Mouse (Mus musculus) hindbrain, embryonic 15.5 days (tissue): ENCODE data around the gene Olfr285. TPM values are rescaled to one million over a fixed set of nuclear protein-coding genes. Genes with fewer than 3 reads are reported as not detected.

Source experiments
- ATAC-seq: fragments of 200-750 bp; cut with Nextera tagmentation; 2 replicates; pipeline ENCODE4 v1.8.0; 2017; ENCODE audit warnings: low read depth, moderate number of reproducible peaks, moderate TSS enrichment; ENCODE audit not compliant: low FRiP score
- H3K27ac ChIP-seq: fragments of 300-500 bp; sonication (generic); replicated peaks from 2 replicates; pipeline ENCODE4 v1.5.1; 2015; ENCODE audit warnings: mild to moderate bottlenecking, inconsistent platforms
- H3K27me3 ChIP-seq: fragments of 300-500 bp; sonication (generic); 2 replicates; pipeline ENCODE4 v1.6.1; 2015; ENCODE audit warnings: control low read depth, inconsistent platforms
- H3K36me3 ChIP-seq: fragments of 300-500 bp; sonication (generic); 2 replicates; pipeline ENCODE4 v1.6.1; 2015; ENCODE audit warnings: control low read depth, inconsistent platforms
- H3K4me1 ChIP-seq: fragments of 300-500 bp; sonication (generic); replicated peaks from 2 replicates; pipeline ENCODE4 v1.6.1; 2015; ENCODE audit warnings: control low read depth, inconsistent platforms
- H3K4me2 ChIP-seq: fragments of 300-500 bp; sonication (generic); 2 replicates; pipeline ENCODE4 v1.6.1; 2015; ENCODE audit warnings: moderate library complexity, mild to moderate bottlenecking, inconsistent platforms
- H3K4me3 ChIP-seq: fragments of 300-500 bp; sonication (generic); 2 replicates; pipeline ENCODE4 v1.5.1; 2015; ENCODE audit warnings: mild to moderate bottlenecking, inconsistent platforms
- H3K9ac ChIP-seq: fragments of 300-500 bp; sonication (generic); 2 replicates; pipeline ENCODE4 v1.6.1; 2015; ENCODE audit warnings: inconsistent platforms
- H3K9me3 ChIP-seq: fragments of 300-500 bp; sonication (generic); 2 replicates; pipeline ENCODE4 v1.6.1; 2016; ENCODE audit warnings: control low read depth, inconsistent platforms
- WGBS: fragments of 180-500 bp; shearing (Covaris S2); methylation state at CpG from one replicate; pipeline ENCODE4 v1.1.7; 2015; 5-methylcytosine and 5-hydroxymethylcytosine counted together
- polyA plus RNA-seq: library from polyadenylated mRNA; unstranded; fragments of >200 nt; fragmentation: Nextera tagmentation; extraction: Ambion mirVana; gene quantifications from 2 replicates; pipeline ENCODE4 v1.2.1, GENCODE M21; 2015

Gene Olfr285
- not detected in 2 replicates for polyA plus RNA-seq

DNA sequence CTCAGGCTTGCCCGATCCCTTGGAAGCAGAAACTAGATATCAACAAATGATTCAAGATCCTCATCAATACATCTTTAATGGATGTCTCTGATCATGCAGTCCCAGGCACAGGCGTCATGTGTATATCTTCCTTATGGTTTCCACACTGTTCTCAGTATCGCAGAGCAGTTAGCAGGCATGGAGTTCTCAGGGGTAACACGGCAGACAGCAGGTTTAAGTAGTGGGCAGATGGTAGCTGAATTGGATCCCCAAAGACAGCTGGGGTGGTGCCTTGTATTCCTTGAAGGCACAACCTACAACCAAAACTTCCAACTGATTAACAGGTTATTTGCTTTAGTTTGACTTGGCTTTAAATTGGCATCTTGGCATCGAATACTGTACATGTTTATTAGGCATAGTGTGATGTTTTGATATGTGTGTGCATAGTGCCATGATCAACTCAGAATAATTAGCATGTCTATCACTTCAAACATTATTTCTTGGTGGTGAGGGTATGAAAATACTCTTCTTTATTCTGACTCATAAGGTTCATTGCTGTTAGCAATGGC is at the start of gene Olfr285:
Gene Olfr285 (minus strand): TSS at position 177 of the 548 bp plus-strand sequence.
- WGBS: 91% methylated on average over 5 of the region's 5 CpGs
- H3K27ac ChIP-seq: no peak within 1 kb of the TSS

DNA sequence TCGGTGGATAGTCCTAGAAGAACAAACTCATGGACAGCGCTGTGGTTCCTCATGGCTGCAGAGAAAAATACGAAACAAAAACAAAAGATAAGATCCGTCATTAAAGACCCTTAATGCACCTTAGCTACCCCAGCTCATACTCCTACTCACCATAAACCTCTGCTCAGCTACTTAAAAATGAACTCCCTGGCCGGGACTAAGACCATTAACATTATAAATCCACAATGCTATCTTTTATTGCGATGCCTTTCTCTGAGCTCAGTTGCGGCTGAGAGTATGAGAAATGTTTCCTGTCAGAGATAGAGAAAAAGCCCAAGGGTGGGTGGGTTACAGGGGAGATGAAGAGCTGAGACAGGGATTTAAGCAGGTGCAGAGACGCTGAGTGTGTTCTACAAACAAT is 23.7 kb upstream of the Olfr285 start, which contains the start of gene Olfr284:
Gene Olfr284 (minus strand): TSS at position 101 of the 400 bp plus-strand sequence.
- Histone ChIP-seq H3K36me3 (no peaks in the 10 kb centered on the region), H3K9me3 (no peaks in the 10 kb centered on the region), H3K4me1 (no peaks in the 10 kb centered on the region), H3K4me2 (no peak within 1 kb of the TSS), H3K9ac (no peak within 1 kb of the TSS), H3K27ac (no peak within 1 kb of the TSS), H3K4me3 (no peak within 1 kb of the TSS), H3K27me3 (no peaks in the 10 kb centered on the region)
- no peak for ATAC-seq
- 86% methylated on average over 8 of the region's 8 CpGs for WGBS

More for the DNA sequence above, at the start of gene Olfr285:
- no peak within 1 kb of the TSS for H3K4me3 ChIP-seq
- H3K9me3 ChIP-seq: no peaks in the 10 kb centered on the region
- H3K27me3 ChIP-seq: no peaks in the 10 kb centered on the region
- ATAC-seq: no peak
- H3K36me3 ChIP-seq: no peaks in the 10 kb centered on the region
- H3K4me2 ChIP-seq: no peak within 1 kb of the TSS
- H3K9ac ChIP-seq: no peak within 1 kb of the TSS
- H3K4me1 ChIP-seq: no peaks in the 10 kb centered on the region

GRCm38 (mm10) chr15:98315703-98316102 is 1.4 kb downstream of the Olfr285 start:
- H3K27me3 ChIP-seq: no peaks in the 10 kb centered on the region
- no peaks in the 10 kb centered on the region for H3K9me3 ChIP-seq
- 52% methylated on average over 6 of the region's 6 CpGs for WGBS
- H3K4me3 ChIP-seq: no peak overlapping the region
- ATAC-seq: no peak
- no peaks in the 10 kb centered on the region for H3K36me3 ChIP-seq
- no peak overlapping the region for H3K9ac ChIP-seq
- no peak overlapping the region for H3K27ac ChIP-seq
- H3K4me1 ChIP-seq: no peaks in the 10 kb centered on the region
- no peak overlapping the region for H3K4me2 ChIP-seq

GRCm38 (mm10) chr15:98295628-98296551 is 21.3 kb downstream of the Olfr285 start, which contains the start of gene Zfp641:
TSS of gene Zfp641 (minus strand) at chr15:98296161.
- Histone ChIP-seq H3K27me3 (no peaks in the 10 kb centered on the region), H3K4me1 (peaks cover 12% of the 10 kb centered on the region), H3K4me3 (peak within 1 kb of the TSS; percentile 78), H3K27ac (peak within 1 kb of the TSS; percentile 60; the same call in 1 of the 2 replicates), H3K9ac (peak within 1 kb of the TSS; percentile 75), H3K9me3 (no peaks in the 10 kb centered on the region), H3K36me3 (0 out of 2 replicates have a peak, but pooled peaks cover 4% of the 10 kb centered on the region), H3K4me2 (peak within 1 kb of the TSS; percentile 83)
- ATAC-seq: peak; percentile 88
- 4% methylated on average over 36 of the region's 60 CpGs for WGBS

- H3K27ac ChIP-seq: no peak overlapping the region
- peaks cover 12% of the 10 kb centered on the region for H3K4me1 ChIP-seq
- H3K9ac ChIP-seq: no peak overlapping the region
- H3K9me3 ChIP-seq: no peaks in the 10 kb centered on the region
- ATAC-seq: no peak
- no peaks in the 10 kb centered on the region for H3K27me3 ChIP-seq
- WGBS: 92% methylated on average over 8 of the region's 8 CpGs
- no peak overlapping the region for H3K4me2 ChIP-seq
- H3K4me3 ChIP-seq: no peak overlapping the region
- H3K36me3 ChIP-seq: peaks cover 18% of the 10 kb centered on the region
Observed at GRCm38 (mm10) chr15:98293651-98294050, 23.5 kb downstream of the Olfr285 start.

DNA sequence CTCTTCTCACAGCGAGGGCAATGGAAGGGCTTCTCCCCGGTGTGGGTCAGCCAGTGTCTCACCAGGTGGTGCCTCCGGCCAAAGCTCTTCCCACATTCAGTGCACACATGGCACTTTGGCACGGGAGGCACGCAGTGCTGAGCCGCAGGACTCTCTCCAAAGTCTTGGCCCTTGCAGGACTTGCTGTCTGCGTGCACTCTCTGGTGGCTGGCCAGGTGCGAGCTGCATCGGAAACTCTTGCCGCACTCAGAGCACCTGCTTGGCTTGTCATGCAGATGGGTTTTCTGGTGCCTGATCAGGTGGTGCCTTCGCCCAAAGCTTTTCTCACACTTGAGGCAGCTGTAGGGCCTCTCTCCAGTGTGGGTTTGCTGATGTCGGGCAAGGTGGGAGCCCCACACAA is 28.6 kb downstream of the Olfr285 start:
- ATAC-seq: no peak
- Histone ChIP-seq H3K9ac (no peak overlapping the region), H3K27me3 (no peaks in the 10 kb centered on the region), H3K36me3 (peaks cover 25% of the 10 kb centered on the region), H3K27ac (no peak overlapping the region), H3K4me2 (no peak overlapping the region), H3K4me3 (no peak overlapping the region), H3K9me3 (no peaks in the 10 kb centered on the region), H3K4me1 (no peaks in the 10 kb centered on the region)
- 79% methylated on average over 12 of the region's 12 CpGs for WGBS

- H3K27ac ChIP-seq: no peak overlapping the region
- no peak for ATAC-seq
- no peaks in the 10 kb centered on the region for H3K9me3 ChIP-seq
- no peak overlapping the region for H3K4me2 ChIP-seq
- H3K4me3 ChIP-seq: no peak overlapping the region
- H3K27me3 ChIP-seq: no peaks in the 10 kb centered on the region
- whole genome bisulfite sequencing: 72% methylated on average over 7 of the region's 7 CpGs
- no peak overlapping the region for H3K9ac ChIP-seq
- H3K4me1 ChIP-seq: no peaks in the 10 kb centered on the region
- peaks cover 22% of the 10 kb centered on the region for H3K36me3 ChIP-seq
Observed at GRCm38 (mm10) chr15:98286418-98286817, 30.7 kb downstream of the Olfr285 start.

Other genes with a start within 250 kb of the Olfr285 start
- 87.6 and 90.0 TPM in 2 replicates for gene Pfkm, start 224.8 kb downstream of the Olfr285 start, polyA plus RNA-seq
- 19.3 and 21.3 TPM in 2 replicates for gene Senp1, start 223.6 kb downstream of the Olfr285 start, polyA plus RNA-seq
- gene Asb8, start 151.7 kb downstream of the Olfr285 start, polyA plus RNA-seq: 58.4 and 60.7 TPM in 2 replicates
- 103 and 113 TPM in 2 replicates for gene Ccdc184, start 150.2 kb downstream of the Olfr285 start, polyA plus RNA-seq
- gene Olfr288, start 121.8 kb downstream of the Olfr285 start, polyA plus RNA-seq: not detected in 2 replicates
- gene Gm44579, start 96.4 kb downstream of the Olfr285 start, polyA plus RNA-seq: not detected in 2 replicates
- 0.12 and 0.21 TPM in 2 replicates for gene Olfr287, start 96.3 kb downstream of the Olfr285 start, polyA plus RNA-seq
- gene Olfr286, start 82.9 kb downstream of the Olfr285 start, polyA plus RNA-seq: not detected in 2 replicates
- gene H1fnt, start 60.1 kb downstream of the Olfr285 start, polyA plus RNA-seq: not detected in 2 replicates
- 10.9 and 11.7 TPM in 2 replicates for gene Zfp641, start 21.2 kb downstream of the Olfr285 start, polyA plus RNA-seq
- gene Olfr284, start 23.6 kb upstream of the Olfr285 start, polyA plus RNA-seq: not detected in 2 replicates
- gene Olfr283, start 63.6 kb upstream of the Olfr285 start, polyA plus RNA-seq: not detected in 2 replicates
- gene Olfr282, start 113.9 kb upstream of the Olfr285 start, polyA plus RNA-seq: not detected in 2 replicates
- gene Olfr281, start 135.2 kb upstream of the Olfr285 start, polyA plus RNA-seq: not detected in 2 replicates
- not detected in 2 replicates for gene OR5BS1P, start 152.5 kb upstream of the Olfr285 start, polyA plus RNA-seq
- gene Lalba, start 165.4 kb upstream of the Olfr285 start, polyA plus RNA-seq: not detected in 2 replicates
- not detected in 2 replicates for gene Olfr279, start 175.0 kb upstream of the Olfr285 start, polyA plus RNA-seq
- gene Kansl2, start 216.9 kb upstream of the Olfr285 start, polyA plus RNA-seq: 108 TPM in 2 replicates